18 mouse cellular contexts compared by ENCODE assay signal in the genomic region with DNA sequence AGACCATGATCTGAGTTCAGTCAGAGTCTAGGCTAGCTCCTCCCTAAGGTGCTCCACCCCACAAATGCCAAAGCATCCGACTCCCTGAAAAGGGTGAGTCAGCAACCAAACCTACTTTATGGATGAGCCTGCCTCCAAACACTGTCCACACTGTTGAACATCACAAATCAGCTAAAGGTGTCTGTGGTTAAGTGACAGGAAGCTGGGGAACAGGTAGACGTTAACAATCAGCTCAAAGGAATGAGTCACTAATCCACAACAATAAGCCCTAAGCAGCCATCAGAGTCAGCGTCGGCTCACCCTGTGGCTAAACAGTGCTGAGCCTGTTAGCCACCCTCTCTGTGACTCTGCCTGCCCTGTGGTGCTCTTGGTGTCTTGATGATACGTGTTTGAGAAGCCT.
DNase-seq lines count a peak whose midpoint lies in the region; ATAC-seq and TF ChIP-seq lines count a peak whose summit lies in the region.
"Had no signal": no experiment of that assay in that cellular context is flagged by ENCODE, and none has a peak within 500 bp of the region (broad histone marks: within the 10 kb centered on the region; RNA-seq: fewer than 3 reads in every experiment).

No protein-coding gene starts in this region.

- no peak overlapping the region for H3K27ac ChIP-seq in liver, postnatal 0 days (ENCODE audit: low read depth)
- H3K27ac ChIP-seq: embryonic facial prominence, embryonic 15.5 days; hindbrain, embryonic 15.5 days; kidney, postnatal 0 days; limb, embryonic 13.5 days; liver, embryonic 14.5 days had no signal

- H3K9me3 ChIP-seq in liver, postnatal 0 days (ENCODE audit: low read length), result no peaks in the 10 kb centered on the region
- H3K9me3 ChIP-seq: embryonic facial prominence, embryonic 15.5 days; hindbrain, embryonic 15.5 days; limb, embryonic 13.5 days; megakaryocyte, embryonic 14.5 days had no signal

- CTCF ChIA-PET in Patski (lab: Charles Lee), result interaction anchor here (1.2 to 1.3 kb wide), 3 partner anchors 9 to 108 kb away, joined by 3 to 4 read pairs (median 3); no protein-coding TSS in a partner anchor

- DNase-seq in thymus, postnatal 4 days, result peak; percentile 31
- DNase-seq in thymus, postnatal 10 days (ENCODE audit: low spot score in 2 of 2), result no peak
- DNase-seq in Patski (ENCODE audit: low read depth, low spot score), result no peak
- no peak for DNase-seq in lung, adult 2 months
- DNase-seq in spleen, adult 18-20 months, result no peak
- DNase-seq in liver, postnatal 0 days, result no peak
- DNase-seq: adrenal gland, adult 2 months; cerebellum, postnatal 10 days; gastrocnemius, postnatal 14 days; kidney, adult 11 months; lung, postnatal 10 days had no signal

- 74% methylated on average over 5 of the region's 5 CpGs for WGBS in lung, adult 2 months
- 68% methylated on average over 5 of the region's 5 CpGs for WGBS in liver, postnatal 0 days (ENCODE audit: insufficient replicate concordance)

- no peak for TF ChIP-seq CTCF in Patski (IDR thresholded peaks at IDR 0.05)
- TF ChIP-seq CTCF in lung, adult 2 months (IDR thresholded peaks at IDR 0.05; ENCODE audit: insufficient read depth, low read length), result no peak
- TF ChIP-seq CTCF in liver, postnatal 0 days (IDR thresholded peaks at IDR 0.05; ENCODE audit: low read depth), result no peak

- no peak for TF ChIP-seq POLR2A in lung, adult 2 months (IDR thresholded peaks at IDR 0.05; ENCODE audit: borderline replicate concordance, extremely low read depth, low read depth, low read length)

- no peaks in the 10 kb centered on the region for H3K36me3 ChIP-seq in liver, postnatal 0 days (replicated peaks; ENCODE audit: insufficient read depth, low read length)
- H3K36me3 ChIP-seq: embryonic facial prominence, embryonic 15.5 days; hindbrain, embryonic 15.5 days; limb, embryonic 13.5 days had no signal

- TF ChIP-seq EP300 in liver, postnatal 0 days (IDR thresholded peaks at IDR 0.05; ENCODE audit: low read depth), result no peak

- H3K4me3 ChIP-seq in lung, adult 2 months (replicated peaks; ENCODE audit: extremely low read depth, low read depth, low read length), result no peak overlapping the region
- no peak overlapping the region for H3K4me3 ChIP-seq in liver, postnatal 0 days (ENCODE audit: low read depth, low read length)
- H3K4me3 ChIP-seq: embryonic facial prominence, embryonic 15.5 days; hindbrain, embryonic 15.5 days; limb, embryonic 13.5 days; megakaryocyte, embryonic 14.5 days had no signal

- in situ Hi-C loops in Patski (cut with MboI; ENCODE audit: low pct_unique_long_range_greater_than_20kb), result no loop called here

- H3K4me1 ChIP-seq in lung, adult 2 months (ENCODE audit: control insufficient read depth, insufficient read depth, low read length), result no peaks in the 10 kb centered on the region; the same call in 1 of the 2 replicates
- H3K4me1 ChIP-seq in liver, postnatal 0 days (ENCODE audit: insufficient read depth), result 0 out of 2 replicates have a peak, but pooled peaks cover 4% of the 10 kb centered on the region

- no peak overlapping the region for H3K9ac ChIP-seq in liver, postnatal 0 days (replicated peaks)
- H3K9ac ChIP-seq: embryonic facial prominence, embryonic 15.5 days; hindbrain, embryonic 15.5 days; limb, embryonic 13.5 days; liver, embryonic 14.5 days had no signal

- peak; percentile 42 for ATAC-seq in Patski
- ATAC-seq in monocyte, adult 5-6 weeks (replicated peaks; ENCODE audit: insufficient number of reproducible peaks, low FRiP score, low TSS enrichment, poor library complexity, severe bottlenecking), result peak; percentile 29
- ATAC-seq in liver, postnatal 0 days, result no peak

- no peak overlapping the region for H3K4me2 ChIP-seq in liver, postnatal 0 days (ENCODE audit: low read depth, low read length)
- H3K4me2 ChIP-seq: embryonic facial prominence, embryonic 15.5 days; hindbrain, embryonic 15.5 days; limb, embryonic 13.5 days had no signal

- POLR2A ChIA-PET in Patski (lab: Charles Lee), result no interaction called here

- no peaks in the 10 kb centered on the region for H3K27me3 ChIP-seq in Patski
- no peaks in the 10 kb centered on the region for H3K27me3 ChIP-seq in liver, postnatal 0 days (ENCODE audit: insufficient read depth, low read length)
- H3K27me3 ChIP-seq: embryonic facial prominence, embryonic 15.5 days; hindbrain, embryonic 15.5 days; limb, embryonic 13.5 days had no signal
